Mouse (Mus musculus) adrenal gland, postnatal 25 days (tissue): Measurements from ENCODE around the gene Vmn1r13. TPM values are rescaled to one million over a fixed set of nuclear protein-coding genes. Genes with fewer than 3 reads are reported as not detected.
"Not testable (repeated sequence)": the region's sequence is repeated elsewhere in the genome, so short reads cannot be mapped to it uniquely, and the experiment has no call there.

Source experiments
- DNase-seq: peaks from one replicate; pipeline ENCODE4 v3.0.0; 2021; ENCODE audit warnings: mixed read lengths
- long read RNA-seq: library from polyadenylated mRNA; stranded (forward); transcript quantifications from one replicate; pipeline ENCODE4 v2.0.0, GENCODE M21; 2021
- total RNA-seq: library from RNA; stranded (reverse); gene quantifications from 2 replicates; pipeline ENCODE4 v1.2.3, GENCODE M21; 2021

Gene Vmn1r13
- total RNA-seq: not detected in 2 replicates
- long read RNA-seq: 0 reads

DNA sequence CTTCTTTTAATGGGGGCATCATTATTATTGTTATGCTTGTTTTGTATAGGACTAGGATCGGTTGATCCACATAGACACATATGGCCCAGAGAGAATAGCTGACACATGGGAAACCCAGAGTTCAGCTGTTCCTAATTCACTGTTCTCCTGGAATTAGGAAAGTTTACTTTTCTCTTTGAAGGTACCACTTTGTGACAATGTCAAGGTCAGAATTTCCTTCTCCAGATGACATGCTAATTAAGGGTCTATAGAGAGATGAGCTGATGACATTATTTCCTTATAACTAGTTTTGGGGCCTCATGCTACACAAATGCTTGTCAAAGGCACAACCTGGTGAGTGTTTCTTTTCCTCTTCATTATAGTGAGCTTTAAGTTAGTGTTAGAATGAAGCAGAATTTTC lies at the start of gene Vmn1r13:
Vmn1r13 (plus strand) TSS at position 301 of the 400 bp plus-strand sequence.
- not testable (repeated sequence) for DNase-seq

DNA sequence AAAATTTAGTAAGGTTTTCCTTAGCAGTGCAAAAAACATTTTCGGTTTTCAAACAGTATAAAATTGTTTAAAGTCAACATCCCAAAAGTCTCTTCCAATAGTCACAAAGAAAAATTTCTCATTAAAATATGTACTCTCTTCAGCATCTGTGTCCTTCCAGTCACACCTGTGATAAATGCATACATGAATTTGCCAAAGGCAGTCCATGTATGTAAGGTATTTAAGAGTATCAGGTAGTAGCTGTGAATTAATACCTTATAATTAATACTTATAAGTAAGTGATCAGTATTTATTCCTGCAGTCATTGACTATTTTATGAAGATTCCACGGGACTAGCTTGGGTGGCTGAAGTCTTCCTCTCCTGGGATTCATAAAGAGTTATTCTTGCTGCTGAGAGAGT lies 46.5 kb upstream of the Vmn1r13 start, which contains the start of gene Vmn1r12:
Vmn1r12 (plus strand) TSS at position 301 of the 400 bp plus-strand sequence.
- DNase-seq: no peak

DNA sequence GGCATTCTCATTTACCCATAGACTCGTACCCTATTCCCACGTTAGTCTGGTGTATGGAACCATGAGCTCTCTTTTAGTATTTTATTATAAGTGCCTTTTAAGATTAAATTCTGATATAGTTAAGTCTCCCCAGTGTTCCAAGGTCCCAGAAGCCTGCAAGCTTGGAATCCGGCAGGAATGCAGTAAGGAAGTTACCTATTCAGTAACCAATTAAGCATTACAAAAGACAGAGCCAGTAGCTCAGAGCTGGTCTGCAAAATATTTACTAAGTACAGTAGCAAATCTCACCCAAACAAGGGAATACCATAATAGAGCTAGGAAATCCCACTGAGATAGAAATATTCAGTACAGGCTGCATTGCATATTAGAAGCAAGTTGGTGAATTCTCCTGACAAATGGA lies 13.1 kb upstream of the Vmn1r13 start:
- DNase-seq: not testable (repeated sequence)

DNA sequence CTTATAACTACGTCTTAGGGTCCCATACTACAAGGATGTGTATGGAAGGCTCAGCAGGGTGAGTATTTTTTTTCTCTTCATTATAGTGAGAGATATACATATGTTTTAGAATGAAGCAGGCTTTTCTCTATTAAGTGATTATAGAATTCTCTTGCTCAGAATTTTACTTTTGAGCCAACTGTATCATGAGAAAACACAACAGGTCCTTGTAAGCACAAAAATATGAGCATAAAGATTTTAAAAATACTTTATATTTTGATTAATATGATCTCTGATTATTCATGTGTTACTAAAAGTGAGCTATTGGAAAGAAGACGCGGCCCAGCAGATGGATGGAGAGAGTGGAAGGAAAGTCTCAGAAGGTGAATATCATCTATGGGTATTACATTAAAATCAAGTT lies 28.3 kb downstream of the Vmn1r13 start, which contains the start of gene Vmn1r14:
Vmn1r14 (plus strand) TSS at position 301 of the 400 bp plus-strand sequence.
- no peak for DNase-seq

DNA sequence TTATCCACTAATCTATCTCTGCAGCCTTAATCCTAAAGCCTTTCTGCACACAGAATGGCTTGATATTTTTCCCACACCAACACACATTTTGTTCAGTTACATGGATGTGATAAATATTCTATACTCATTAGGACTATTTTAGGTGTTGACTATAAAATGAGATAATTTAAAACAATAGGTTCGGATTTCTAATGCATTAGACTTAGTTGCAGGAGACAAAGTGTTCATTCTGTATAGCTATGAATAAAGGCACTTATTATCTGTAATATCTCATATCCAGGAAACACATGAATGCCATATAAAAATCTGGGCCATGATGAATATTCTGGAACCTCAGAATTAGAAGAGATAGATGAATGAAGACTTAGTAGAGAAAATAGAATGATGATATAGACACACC lies 54.6 kb downstream of the Vmn1r13 start, which contains the start of gene Vmn1r15:
Vmn1r15 (plus strand) TSS at position 301 of the 400 bp plus-strand sequence.
- no peak for DNase-seq

DNA sequence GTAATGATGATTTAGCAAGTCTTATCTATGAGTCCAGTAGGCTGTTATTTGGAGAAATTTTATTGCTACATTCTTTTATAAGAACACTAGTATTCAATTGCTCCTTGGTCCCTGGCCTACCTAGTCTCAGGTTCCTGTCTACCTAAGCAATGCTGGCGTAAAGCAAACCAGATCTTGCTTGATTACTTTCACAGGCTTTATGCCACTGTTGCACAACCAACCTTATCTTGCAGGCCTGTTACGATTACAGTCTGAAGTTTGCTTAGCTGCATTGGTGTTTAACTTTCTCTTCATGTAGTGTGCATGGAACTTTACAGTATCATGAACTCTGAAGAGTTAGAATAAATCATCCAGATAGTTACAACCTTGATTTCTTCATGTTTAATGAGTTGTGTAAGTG lies 57.9 kb downstream of the Vmn1r13 start:
- DNase-seq: no peak

Other genes with a start within 250 kb of the Vmn1r13 start
- gene Vmn1r5, start 233.0 kb upstream of the Vmn1r13 start, total RNA-seq: not detected in 2 replicates
- gene Vmn1r6, start 206.0 kb upstream of the Vmn1r13 start, total RNA-seq: not detected in 2 replicates
- not detected in 2 replicates for gene Vmn1r7, start 178.0 kb upstream of the Vmn1r13 start, total RNA-seq
- not detected in 2 replicates for gene Vmn1r8, start 171.0 kb upstream of the Vmn1r13 start, total RNA-seq
- gene Vmn1r9, start 136.5 kb upstream of the Vmn1r13 start, total RNA-seq: not detected in 2 replicates
- not detected in 2 replicates for gene Vmn1r10, start 93.8 kb upstream of the Vmn1r13 start, total RNA-seq
- not detected in 2 replicates for gene Vmn1r11, start 69.8 kb upstream of the Vmn1r13 start, total RNA-seq
- not detected in 2 replicates for gene Vmn1r12, start 46.4 kb upstream of the Vmn1r13 start, total RNA-seq
- gene Vmn1r14, start 28.4 kb downstream of the Vmn1r13 start, total RNA-seq: not detected in 2 replicates
- not detected in 2 replicates for gene Vmn1r15, start 54.7 kb downstream of the Vmn1r13 start, total RNA-seq
- not detected in 2 replicates for gene Vmn1r16, start 126.2 kb downstream of the Vmn1r13 start, total RNA-seq
- not detected in 2 replicates for gene Vmn1r17, start 160.4 kb downstream of the Vmn1r13 start, total RNA-seq
- not detected in 2 replicates for gene Vmn1r18, start 192.5 kb downstream of the Vmn1r13 start, total RNA-seq
- gene Vmn1r19, start 200.5 kb downstream of the Vmn1r13 start, total RNA-seq: not detected in 2 replicates
- not detected in 2 replicates for gene Vmn1r20, start 225.6 kb downstream of the Vmn1r13 start, total RNA-seq